In the genomic region with DNA sequence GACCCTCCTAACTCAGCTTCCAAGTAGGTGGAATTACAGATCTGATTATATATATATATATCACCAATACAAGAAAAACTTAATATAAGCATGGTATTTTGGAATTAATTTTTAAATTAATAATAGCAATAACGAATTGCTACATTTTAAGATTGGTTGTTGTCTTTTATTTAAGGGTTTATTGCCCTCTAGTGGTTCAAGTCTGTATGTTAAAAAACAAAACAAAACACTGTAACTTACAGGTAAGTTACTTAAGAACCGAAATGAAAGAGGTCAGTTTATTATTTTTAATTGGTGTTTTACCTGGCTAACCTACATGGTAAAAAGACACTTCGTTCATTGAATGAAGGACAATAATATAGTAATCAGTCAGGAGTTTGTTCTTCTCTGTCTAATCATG, we compare ENCODE assay signal across 15 mouse cellular contexts. TPM values are rescaled to one million over a fixed set of nuclear protein-coding genes. Genes with fewer than 3 reads are reported as not detected.
DNase-seq lines count a peak whose midpoint lies in the region; ATAC-seq and TF ChIP-seq lines count a peak whose summit lies in the region.
"Had no signal": no experiment of that assay in that cellular context is flagged by ENCODE, and none has a peak within 500 bp of the region (broad histone marks: within the 10 kb centered on the region; RNA-seq: fewer than 3 reads in every experiment).

No protein-coding gene starts in this region.

- no peak overlapping the region for H3K27ac ChIP-seq in cerebellum, adult 2 months (ENCODE audit: insufficient read depth, low read length)
- H3K27ac ChIP-seq in intestine, postnatal 0 days (ENCODE audit: low read depth, low read length), result no peak overlapping the region
- no peak overlapping the region for H3K27ac ChIP-seq in intestine, embryonic 15.5 days
- H3K27ac ChIP-seq in stomach, postnatal 0 days (replicated peaks), result no peak overlapping the region
- H3K27ac ChIP-seq: hindbrain, embryonic 10.5 days; macrophage had no signal

- H3K9ac ChIP-seq in intestine, postnatal 0 days (ENCODE audit: low read depth, low read length), result no peak overlapping the region
- H3K9ac ChIP-seq in intestine, embryonic 15.5 days, result no peak overlapping the region
- no peak overlapping the region for H3K9ac ChIP-seq in stomach, postnatal 0 days (ENCODE audit: low read length)

- ATAC-seq in intestine, postnatal 0 days, result no peak
- no peak for ATAC-seq in intestine, embryonic 15.5 days
- no peak for ATAC-seq in stomach, postnatal 0 days (ENCODE audit: low FRiP score, low TSS enrichment)
- ATAC-seq: activated CD4-positive, CD25-positive, alpha-beta regulatory T cell, adult 4 months had no signal

- WGBS in cerebellum, adult 2 months, result 47% methylated on average over 3 of the region's 3 CpGs
- 66% methylated on average over 3 of the region's 3 CpGs for WGBS in intestine, postnatal 0 days
- 68% methylated on average over 3 of the region's 3 CpGs for WGBS in intestine, embryonic 15.5 days
- WGBS in stomach, postnatal 0 days, result 61% methylated on average over 3 of the region's 3 CpGs

- TF ChIP-seq POLR2A in cerebellum, adult 2 months (IDR thresholded peaks at IDR 0.05; ENCODE audit: borderline replicate concordance, insufficient read depth, low read length), result no peak

- no peak overlapping the region for H3K4me3 ChIP-seq in cerebellum, adult 2 months (replicated peaks; ENCODE audit: insufficient read depth, low read depth, low read length)
- no peak overlapping the region for H3K4me3 ChIP-seq in intestine, postnatal 0 days (ENCODE audit: low read depth, low read length)
- no peak overlapping the region for H3K4me3 ChIP-seq in intestine, embryonic 15.5 days (replicated peaks)
- H3K4me3 ChIP-seq in stomach, postnatal 0 days (ENCODE audit: low read depth, low read length), result no peak overlapping the region
- H3K4me3 ChIP-seq: hindbrain, embryonic 10.5 days had no signal

- H3K36me3 ChIP-seq in intestine, postnatal 0 days (ENCODE audit: control insufficient read depth, insufficient read depth), result no peaks in the 10 kb centered on the region
- H3K36me3 ChIP-seq in intestine, embryonic 15.5 days, result no peaks in the 10 kb centered on the region
- no peaks in the 10 kb centered on the region for H3K36me3 ChIP-seq in stomach, postnatal 0 days (ENCODE audit: control insufficient read depth, insufficient read depth, low read length)

- peak; percentile 35; the same call in 1 of the 2 replicates for TF ChIP-seq CTCF in cerebellum, adult 2 months (IDR thresholded peaks at IDR 0.05; ENCODE audit: borderline replicate concordance, insufficient read depth, low read depth, low read length)
- peak; percentile 53 for TF ChIP-seq CTCF in intestine, postnatal 0 days (IDR thresholded peaks at IDR 0.05; ENCODE audit: low read depth)
- peak; percentile 68 for TF ChIP-seq CTCF in stomach, postnatal 0 days (IDR thresholded peaks at IDR 0.05; ENCODE audit: low read depth)

- H3K4me2 ChIP-seq in intestine, postnatal 0 days (replicated peaks; ENCODE audit: low read depth), result no peak overlapping the region
- H3K4me2 ChIP-seq in intestine, embryonic 15.5 days (replicated peaks), result no peak overlapping the region
- H3K4me2 ChIP-seq in stomach, postnatal 0 days (replicated peaks; ENCODE audit: low read depth), result no peak overlapping the region

- no peak for TF ChIP-seq EP300 in stomach, postnatal 0 days (optimal IDR thresholded peaks at IDR 0.05)

- H3K27me3 ChIP-seq in cerebellum, adult 2 months (ENCODE audit: control insufficient read depth, insufficient read depth, low read length), result no peaks in the 10 kb centered on the region
- H3K27me3 ChIP-seq in intestine, postnatal 0 days (replicated peaks; ENCODE audit: control insufficient read depth, insufficient read depth, low read length), result no peaks in the 10 kb centered on the region
- no peaks in the 10 kb centered on the region for H3K27me3 ChIP-seq in intestine, embryonic 15.5 days (replicated peaks)
- H3K27me3 ChIP-seq in stomach, postnatal 0 days (ENCODE audit: control insufficient read depth, insufficient read depth, low read length), result no peaks in the 10 kb centered on the region

- DNase-seq in cerebellum, adult 2 months, result no peak
- no peak for DNase-seq in cerebellum, adult 18-20 months
- peak; percentile 35 for DNase-seq in thymus, postnatal 0 days (ENCODE audit: low spot score)
- DNase-seq in thymus, postnatal 10 days (ENCODE audit: low spot score in 2 of 2), result no peak
- no peak for DNase-seq in stomach, postnatal 0 days (ENCODE audit: low spot score)
- no peak for DNase-seq in right cerebral cortex, postnatal 4 days
- DNase-seq: cerebellum, postnatal 25 days; kidney, postnatal 10 days; liver; thymus, postnatal 25 days had no signal

- no peaks in the 10 kb centered on the region for H3K4me1 ChIP-seq in cerebellum, adult 2 months (ENCODE audit: control insufficient read depth, insufficient read depth, low read length)
- H3K4me1 ChIP-seq in intestine, postnatal 0 days (replicated peaks; ENCODE audit: control insufficient read depth, insufficient read depth, low read length), result no peaks in the 10 kb centered on the region
- H3K4me1 ChIP-seq in intestine, embryonic 15.5 days (replicated peaks), result no peaks in the 10 kb centered on the region
- H3K4me1 ChIP-seq in stomach, postnatal 0 days (replicated peaks; ENCODE audit: control insufficient read depth, insufficient read depth), result no peaks in the 10 kb centered on the region

- H3K9me3 ChIP-seq in intestine, postnatal 0 days (ENCODE audit: control insufficient read depth), result no peaks in the 10 kb centered on the region
- no peaks in the 10 kb centered on the region for H3K9me3 ChIP-seq in intestine, embryonic 15.5 days
- H3K9me3 ChIP-seq in stomach, postnatal 0 days (ENCODE audit: control insufficient read depth, low read length), result no peaks in the 10 kb centered on the region
- H3K9me3 ChIP-seq: hindbrain, embryonic 10.5 days had no signal

RNA-seq across cellular contexts. Expression of a gene that starts 3.9 kb away (rescaled TPM):
- 0.20 and 0.21 TPM in 2 replicates for polyA plus RNA-seq in cerebellum, adult 2 months (2012; rRNA removed)
- 2.6 and 2.8 TPM in 2 replicates for polyA plus RNA-seq in intestine, postnatal 0 days (2015; fragmentation: Nextera tagmentation; extraction: Ambion mirVana)
- 9.4 and 12.1 TPM in 2 replicates for polyA plus RNA-seq in intestine, embryonic 15.5 days (2015; fragmentation: Nextera tagmentation; extraction: Ambion mirVana)
- polyA plus RNA-seq in thymus, postnatal 0 days (2015; fragmentation: Nextera tagmentation; extraction: Ambion mirVana), result 11.0 and 12.0 TPM in 2 replicates
- polyA plus RNA-seq in stomach, postnatal 0 days (2015; fragmentation: Nextera tagmentation; extraction: Ambion mirVana), result 2.8 and 3.3 TPM in 2 replicates

RNA-seq across cellular contexts. Expression of a gene that starts 4.1 kb away (rescaled TPM):
- polyA plus RNA-seq in cerebellum, adult 2 months (2012; rRNA removed), result 8.7 and 9.9 TPM in 2 replicates
- 25.4 and 26.9 TPM in 2 replicates for polyA plus RNA-seq in intestine, postnatal 0 days (2015; fragmentation: Nextera tagmentation; extraction: Ambion mirVana)
- 22.3 and 22.7 TPM in 2 replicates for polyA plus RNA-seq in intestine, embryonic 15.5 days (2015; fragmentation: Nextera tagmentation; extraction: Ambion mirVana)
- polyA plus RNA-seq in thymus, postnatal 0 days (2015; fragmentation: Nextera tagmentation; extraction: Ambion mirVana), result 16.8 and 18.9 TPM in 2 replicates
- 14.5 and 14.7 TPM in 2 replicates for polyA plus RNA-seq in stomach, postnatal 0 days (2015; fragmentation: Nextera tagmentation; extraction: Ambion mirVana)
